ENCODE assay signal across 8 mouse cellular contexts in genomic region chr11:102087931-102088898, GRCm38 (mm10). TPM values are rescaled to one million over a fixed set of nuclear protein-coding genes. Genes with fewer than 3 reads are reported as not detected.
DNase-seq lines count a peak whose midpoint lies in the region; ATAC-seq and TF ChIP-seq lines count a peak whose summit lies in the region.

Gene Mpp2, minus strand, starts transcription at chr11:102088515.

- peak within 1 kb of the TSS; percentile 75 for H3K4me3 ChIP-seq in forebrain, postnatal 0 days (ENCODE audit: low read depth, low read length)
- peak within 1 kb of the TSS; percentile 57 for H3K4me3 ChIP-seq in lung, embryonic 16.5 days (ENCODE audit: low read length)

- peak within 1 kb of the TSS; percentile 86 for H3K4me2 ChIP-seq in forebrain, postnatal 0 days (ENCODE audit: low read depth)
- peak within 1 kb of the TSS; percentile 94 for H3K4me2 ChIP-seq in lung, embryonic 16.5 days (ENCODE audit: low read depth, low read length)

- H3K27ac ChIP-seq in forebrain, postnatal 0 days (ENCODE audit: low read depth, low read length), result peak within 1 kb of the TSS; percentile 96
- peak within 1 kb of the TSS; percentile 85 for H3K27ac ChIP-seq in lung, embryonic 16.5 days (ENCODE audit: low read length)

- H3K27me3 ChIP-seq in forebrain, postnatal 0 days (ENCODE audit: insufficient read depth, low read length), result no peaks in the 10 kb centered on the region
- no peaks in the 10 kb centered on the region for H3K27me3 ChIP-seq in lung, embryonic 16.5 days (ENCODE audit: control insufficient read depth, insufficient read depth, low read depth, low read length)

- intact Hi-C loops in heart, postnatal 36 days (cut with DNase I), result loop anchor here (2.0 kb wide), 1 partner anchor 27 kb away; no protein-coding TSS in a partner anchor

- DNase-seq in ZHBTc4 (ENCODE audit: low read depth, low spot score), result peak; percentile 65
- peak; percentile 66 for DNase-seq in cerebellum, adult 8-10 months
- peak; percentile 84 for DNase-seq in forebrain, postnatal 0 days
- peak; percentile 62 to 64 for DNase-seq in heart, postnatal 36 days
- DNase-seq in layer of hippocampus, adult 8-10 months (ENCODE audit: low spot score in 2 of 2), result peak; percentile 60 to 78
- peak; percentile 36 for DNase-seq in ovary, postnatal 14 days (ENCODE audit: low spot score)
- no peak for DNase-seq in natural killer cell, adult 2 months (ENCODE audit: low spot score in 2 of 2)

- H3K9ac ChIP-seq in forebrain, postnatal 0 days, result peak within 1 kb of the TSS; percentile 73
- H3K9ac ChIP-seq in lung, embryonic 16.5 days (ENCODE audit: low read length), result peak within 1 kb of the TSS; percentile 68

- no peak for TF ChIP-seq CTCF in forebrain, postnatal 0 days (IDR thresholded peaks at IDR 0.05; ENCODE audit: low read depth)

- H3K36me3 ChIP-seq in forebrain, postnatal 0 days (ENCODE audit: insufficient read depth), result peaks cover 5% of the 10 kb centered on the region; the same call in 1 of the 2 replicates
- no peaks in the 10 kb centered on the region for H3K36me3 ChIP-seq in lung, embryonic 16.5 days (ENCODE audit: control insufficient read depth, insufficient read depth, low read length)

- peak; percentile 38 for ATAC-seq in forebrain, postnatal 0 days
- peak; percentile 70 for ATAC-seq in lung, embryonic 16.5 days (ENCODE audit: low read depth)

- H3K9me3 ChIP-seq in forebrain, postnatal 0 days (ENCODE audit: low read length), result no peaks in the 10 kb centered on the region
- H3K9me3 ChIP-seq in lung, embryonic 16.5 days (ENCODE audit: control insufficient read depth, low read length), result no peaks in the 10 kb centered on the region

- under 1% methylated on average over 49 of the region's 49 CpGs for WGBS in forebrain, postnatal 0 days
- WGBS in lung, embryonic 16.5 days, result under 1% methylated on average over 48 of the region's 49 CpGs

- no peaks in the 10 kb centered on the region for H3K4me1 ChIP-seq in forebrain, postnatal 0 days (ENCODE audit: insufficient read depth)
- peaks cover 8% of the 10 kb centered on the region; the same call in 1 of the 2 replicates for H3K4me1 ChIP-seq in lung, embryonic 16.5 days (replicated peaks; ENCODE audit: control insufficient read depth, insufficient read depth, low read length)

RNA-seq across cellular contexts. Expression of gene Mpp2, which starts in this region (rescaled TPM):
- 27.3 and 28.3 TPM in 2 replicates for total RNA-seq in forebrain, postnatal 0 days (2014; rRNA removed)
- polyA plus RNA-seq in forebrain, postnatal 0 days (2015; fragmentation: Nextera tagmentation; extraction: Ambion mirVana), result 14.1 and 21.4 TPM in 2 replicates
- total RNA-seq in heart, postnatal 36 days (2021), result 1 to 10 TPM; 2.1 to 3.1 TPM
- total RNA-seq in layer of hippocampus, adult 8-10 months (2022), result 100 to 1,000 TPM; 118 to 152 (median 135) TPM
- polyA plus RNA-seq in lung, embryonic 16.5 days (2015; fragmentation: Nextera tagmentation; extraction: Ambion mirVana), result 6.1 and 6.4 TPM in 2 replicates

Comparison
In these comparisons a context has a peak if more than half of its experiments do, and no peak if none do; other contexts are left out.
1. DNase-seq: peak in ZHBTc4 (single experiment), cerebellum, adult 8-10 months (single experiment), forebrain, postnatal 0 days (single experiment), heart, postnatal 36 days (2 of 2), layer of hippocampus, adult 8-10 months (2 of 2) and ovary, postnatal 14 days (single experiment); none in natural killer cell, adult 2 months (0 of 2).